Mouse (Mus musculus) neural tube, embryonic 12.5 days (tissue): Measurements from ENCODE around the gene Kcnk10. TPM values are rescaled to one million over a fixed set of nuclear protein-coding genes. Genes with fewer than 3 reads are reported as not detected.

Source experiments
- ATAC-seq: fragments of 200-750 bp; cut with Nextera tagmentation; 2 replicates; pipeline ENCODE4 v1.8.0; 2017; ENCODE audit warnings: low read depth, mild to moderate bottlenecking, moderate TSS enrichment, moderate library complexity; ENCODE audit not compliant: low FRiP score
- H3K27ac ChIP-seq: fragments of 300-500 bp; sonication (generic); 2 replicates; pipeline ENCODE4 v1.5.1; 2016
- H3K27me3 ChIP-seq: fragments of 300-500 bp; sonication (generic); replicated peaks from 2 replicates; pipeline ENCODE4 v1.6.1; 2016; ENCODE audit warnings: mild to moderate bottlenecking
- H3K36me3 ChIP-seq: fragments of 300-500 bp; sonication (generic); 2 replicates; pipeline ENCODE4 v1.6.1; 2016; ENCODE audit warnings: mild to moderate bottlenecking
- H3K4me1 ChIP-seq: fragments of 300-500 bp; sonication (generic); 2 replicates; pipeline ENCODE4 v1.6.1; 2016
- H3K4me2 ChIP-seq: fragments of 300-500 bp; sonication (generic); replicated peaks from 2 replicates; pipeline ENCODE4 v1.6.1; 2016; ENCODE audit warnings: mild to moderate bottlenecking
- H3K4me3 ChIP-seq: fragments of 300-500 bp; sonication (generic); 2 replicates; pipeline ENCODE4 v1.5.1; 2016
- H3K9ac ChIP-seq: fragments of 300-500 bp; sonication (generic); 2 replicates; pipeline ENCODE4 v1.6.1; 2016; ENCODE audit warnings: mild to moderate bottlenecking
- H3K9me3 ChIP-seq: fragments of 300-500 bp; sonication (generic); 2 replicates; pipeline ENCODE4 v1.6.1; 2016; ENCODE audit warnings: mild to moderate bottlenecking
- WGBS: fragments of 180-500 bp; shearing (Covaris S2); methylation state at CpG from one replicate; pipeline ENCODE4 v1.1.7; 2016; 5-methylcytosine and 5-hydroxymethylcytosine counted together
- polyA plus RNA-seq: library from polyadenylated mRNA; unstranded; fragments of >200 nt; fragmentation: Nextera tagmentation; extraction: Ambion mirVana; gene quantifications from 2 replicates; pipeline ENCODE4 v1.2.1, GENCODE M21; 2016

Kcnk10 gene
- polyA plus RNA-seq, 1 experiment from 2014 or later = 24.8 TPM

- Histone ChIP-seq H3K4me1 (no peaks in the 10 kb centered on the region), H3K4me2 (no peak overlapping the region), H3K27me3 (no peaks in the 10 kb centered on the region), H3K9me3 (no peaks in the 10 kb centered on the region; the same call in 1 of the 2 replicates), H3K4me3 (no peak overlapping the region), H3K27ac (no peak overlapping the region), H3K9ac (no peak overlapping the region), H3K36me3 (no peaks in the 10 kb centered on the region)
- ATAC-seq = no peak
- WGBS = 89% methylated on average over 2 of the region's 2 CpGs
These were observed 12.9 kb upstream of the Kcnk10 start for GRCm38 (mm10) chr12:98591016-98591415.

- Histone ChIP-seq H3K36me3 (no peaks in the 10 kb centered on the region), H3K9ac (no peak overlapping the region), H3K4me3 (no peak overlapping the region), H3K4me2 (no peak overlapping the region), H3K27ac (no peak overlapping the region), H3K9me3 (no peaks in the 10 kb centered on the region; the same call in 1 of the 2 replicates), H3K27me3 (no peaks in the 10 kb centered on the region), H3K4me1 (no peaks in the 10 kb centered on the region)
- 72% methylated on average over 6 of the region's 6 CpGs for WGBS
- no peak for ATAC-seq
These were observed 10.5 kb upstream of the Kcnk10 start for GRCm38 (mm10) chr12:98588573-98588972.

GRCm38 (mm10) chr12:98585302-98585701 is 7.2 kb upstream of the Kcnk10 start:
- Histone ChIP-seq H3K9me3 (no peaks in the 10 kb centered on the region), H3K9ac (no peak overlapping the region), H3K36me3 (no peaks in the 10 kb centered on the region), H3K4me2 (no peak overlapping the region), H3K27ac (no peak overlapping the region), H3K27me3 (no peaks in the 10 kb centered on the region), H3K4me1 (no peaks in the 10 kb centered on the region), H3K4me3 (no peak overlapping the region)
- 40% methylated on average over 3 of the region's 3 CpGs for WGBS
- ATAC-seq = no peak

GRCm38 (mm10) chr12:98575942-98576550 is 2.1 kb downstream of the Kcnk10 start:
- H3K4me2 ChIP-seq = peak overlapping the region; percentile 80
- peaks cover 12% of the 10 kb centered on the region for H3K27me3 ChIP-seq
- H3K9ac ChIP-seq = no peak overlapping the region
- no peaks in the 10 kb centered on the region for H3K36me3 ChIP-seq
- H3K4me3 ChIP-seq = no peak overlapping the region
- H3K27ac ChIP-seq = no peak overlapping the region
- no peaks in the 10 kb centered on the region for H3K9me3 ChIP-seq
- H3K4me1 ChIP-seq = peaks cover 35% of the 10 kb centered on the region
- WGBS = 66% methylated on average over 8 of the region's 8 CpGs
- no peak for ATAC-seq

GRCm38 (mm10) chr12:98575195-98575887 is 2.8 kb downstream of the Kcnk10 start:
- Histone ChIP-seq H3K9ac (peak overlapping the region; percentile 83), H3K4me1 (peaks cover 35% of the 10 kb centered on the region), H3K36me3 (no peaks in the 10 kb centered on the region), H3K4me2 (peak overlapping the region; percentile 80), H3K27me3 (peaks cover 12% of the 10 kb centered on the region), H3K27ac (peak overlapping the region; percentile 67; the same call in 1 of the 2 replicates), H3K9me3 (no peaks in the 10 kb centered on the region), H3K4me3 (peak overlapping the region; percentile 68)
- peak; percentile 16 for ATAC-seq
- 7% methylated on average over 17 of the region's 17 CpGs for WGBS

- peak; percentile 90 for ATAC-seq
- peaks cover 35% of the 10 kb centered on the region for H3K4me1 ChIP-seq
- under 1% methylated on average over 84 of the region's 84 CpGs for WGBS
- H3K9me3 ChIP-seq = no peaks in the 10 kb centered on the region
- no peaks in the 10 kb centered on the region for H3K36me3 ChIP-seq
- peak overlapping the region; percentile 67 for H3K27ac ChIP-seq
- H3K4me2 ChIP-seq = peak overlapping the region; percentile 80
- peak overlapping the region; percentile 83 for H3K9ac ChIP-seq
- peaks cover 12% of the 10 kb centered on the region for H3K27me3 ChIP-seq
- H3K4me3 ChIP-seq = peak overlapping the region; percentile 68
These were observed 3.5 kb downstream of the Kcnk10 start for GRCm38 (mm10) chr12:98574353-98575194.

GRCm38 (mm10) chr12:98573317-98574270 is 4.5 kb downstream of the Kcnk10 start:
- Histone ChIP-seq H3K27me3 (peaks cover 10% of the 10 kb centered on the region), H3K36me3 (no peaks in the 10 kb centered on the region), H3K4me1 (peaks cover 35% of the 10 kb centered on the region), H3K4me3 (peak overlapping the region; percentile 68), H3K9me3 (no peaks in the 10 kb centered on the region), H3K4me2 (peak overlapping the region; percentile 80), H3K27ac (peak overlapping the region; percentile 67), H3K9ac (peak overlapping the region; percentile 83)
- ATAC-seq = peak; percentile 50
- whole genome bisulfite sequencing = 8% methylated on average over 25 of the region's 25 CpGs

GRCm38 (mm10) chr12:98571896-98572680 is 6.0 kb downstream of the Kcnk10 start:
- H3K4me3 ChIP-seq = peak overlapping the region; percentile 68; the same call in 1 of the 2 replicates
- WGBS = 48% methylated on average over 8 of the region's 8 CpGs
- H3K4me1 ChIP-seq = peaks cover 30% of the 10 kb centered on the region
- peaks cover 8% of the 10 kb centered on the region for H3K27me3 ChIP-seq
- no peak overlapping the region for H3K27ac ChIP-seq
- no peak for ATAC-seq
- peak overlapping the region; percentile 80 for H3K4me2 ChIP-seq
- no peaks in the 10 kb centered on the region for H3K9me3 ChIP-seq
- H3K9ac ChIP-seq = 0 out of 2 replicates have a peak overlapping the region, but pooled peaks have one; percentile 30
- no peaks in the 10 kb centered on the region for H3K36me3 ChIP-seq

- peaks cover 30% of the 10 kb centered on the region for H3K4me1 ChIP-seq
These were observed 8.7 kb downstream of the Kcnk10 start for GRCm38 (mm10) chr12:98569380-98569779.

GRCm38 (mm10) chr12:98567877-98568276 is 10.2 kb downstream of the Kcnk10 start:
- ATAC-seq = no peak
- peaks cover 42% of the 10 kb centered on the region for H3K4me1 ChIP-seq
- WGBS = 91% methylated on average over 6 of the region's 6 CpGs
- no peak overlapping the region for H3K4me3 ChIP-seq
- H3K36me3 ChIP-seq = no peaks in the 10 kb centered on the region
- no peak overlapping the region for H3K9ac ChIP-seq
- H3K27ac ChIP-seq = no peak overlapping the region
- H3K4me2 ChIP-seq = no peak overlapping the region
- H3K9me3 ChIP-seq = no peaks in the 10 kb centered on the region
- H3K27me3 ChIP-seq = no peaks in the 10 kb centered on the region

More at GRCm38 (mm10) chr12:98569380-98569779, 8.7 kb downstream of the Kcnk10 start:
- Histone ChIP-seq H3K4me3 (no peak overlapping the region), H3K36me3 (no peaks in the 10 kb centered on the region), H3K27ac (no peak overlapping the region), H3K9me3 (no peaks in the 10 kb centered on the region), H3K9ac (no peak overlapping the region), H3K27me3 (no peaks in the 10 kb centered on the region), H3K4me2 (no peak overlapping the region)
- WGBS = 90% methylated on average over 6 of the region's 6 CpGs
- ATAC-seq = no peak

- WGBS = 24% methylated on average over 3 of the region's 3 CpGs
- H3K27me3 ChIP-seq = no peaks in the 10 kb centered on the region
- no peaks in the 10 kb centered on the region for H3K9me3 ChIP-seq
- no peak overlapping the region for H3K9ac ChIP-seq
- peak; percentile 59 for ATAC-seq
- no peaks in the 10 kb centered on the region for H3K36me3 ChIP-seq
- H3K27ac ChIP-seq = no peak overlapping the region; the same call in 1 of the 2 replicates
- H3K4me3 ChIP-seq = no peak overlapping the region
- peaks cover 42% of the 10 kb centered on the region for H3K4me1 ChIP-seq
- H3K4me2 ChIP-seq = peak overlapping the region; percentile 36
These were observed 13.7 kb downstream of the Kcnk10 start for GRCm38 (mm10) chr12:98564383-98564782.
